Mouse (Mus musculus) embryonic facial prominence, embryonic 11.5 days (tissue): ENCODE measurements at regions not wholly inside any gene's neighbourhood (a gene's known extent, or its start where the extent isn't known, plus 50 kb on each side); places are given as distances from the start of the nearest gene placed in this dataset.

Source experiments
- ATAC-seq: fragments of 200-750 bp; cut with Nextera tagmentation; replicated peaks from 2 replicates; pipeline ENCODE4 v1.8.0; 2017; ENCODE audit warnings: low read depth; ENCODE audit not compliant: insufficient number of reproducible peaks, low FRiP score, low TSS enrichment
- DNase-seq: peaks from one replicate; pipeline ENCODE4 v3.0.0-alpha.2; 2015; ENCODE audit warnings: low spot score
- H3K27ac ChIP-seq: fragments of 300-500 bp; sonication (generic); replicated peaks from 2 replicates; pipeline ENCODE4 v1.5.1; 2014; ENCODE audit warnings: mild to moderate bottlenecking, low read depth, low read length, control low read depth
- H3K27me3 ChIP-seq: fragments of 300-500 bp; sonication (generic); 2 replicates; pipeline ENCODE4 v1.6.1; 2014; ENCODE audit warnings: mild to moderate bottlenecking, low read length, moderate library complexity, mixed read lengths; ENCODE audit not compliant: control insufficient read depth, insufficient read depth
- H3K36me3 ChIP-seq: fragments of 300-500 bp; sonication (generic); replicated peaks from 2 replicates; pipeline ENCODE4 v1.6.1; 2014; ENCODE audit warnings: low read depth, mild to moderate bottlenecking, low read length, moderate library complexity, mixed read lengths; ENCODE audit not compliant: control insufficient read depth, insufficient read depth
- H3K4me1 ChIP-seq: fragments of 300-500 bp; sonication (generic); 2 replicates; pipeline ENCODE4 v1.6.1; 2014; ENCODE audit warnings: low read length, mixed read lengths; ENCODE audit not compliant: control insufficient read depth, insufficient read depth
- H3K4me2 ChIP-seq: fragments of 300-500 bp; sonication (generic); 2 replicates; pipeline ENCODE4 v1.6.1; 2014; ENCODE audit warnings: low read depth, mild to moderate bottlenecking, control low read depth, low read length, moderate library complexity
- H3K4me3 ChIP-seq: fragments of 300-500 bp; sonication (generic); 2 replicates; pipeline ENCODE4 v1.5.1; 2014; ENCODE audit warnings: low read depth, low read length, control low read depth
- H3K9ac ChIP-seq: fragments of 300-500 bp; sonication (generic); replicated peaks from 2 replicates; pipeline ENCODE4 v1.6.1; 2014; ENCODE audit warnings: mild to moderate bottlenecking, control low read depth, low read length
- H3K9me3 ChIP-seq: fragments of 300-500 bp; sonication (generic); replicated peaks from 2 replicates; pipeline ENCODE4 v1.6.1; 2016; ENCODE audit warnings: mild to moderate bottlenecking, low read length, inconsistent platforms, mixed read lengths; ENCODE audit not compliant: control insufficient read depth
- WGBS: fragments of 180-500 bp; shearing (Covaris S2); extraction: QIAGEN DNeasy Blood & Tissue Kit; methylation state at CpG from one replicate; pipeline ENCODE4 v1.1.7; 2014; 5-methylcytosine and 5-hydroxymethylcytosine counted together

DNA sequence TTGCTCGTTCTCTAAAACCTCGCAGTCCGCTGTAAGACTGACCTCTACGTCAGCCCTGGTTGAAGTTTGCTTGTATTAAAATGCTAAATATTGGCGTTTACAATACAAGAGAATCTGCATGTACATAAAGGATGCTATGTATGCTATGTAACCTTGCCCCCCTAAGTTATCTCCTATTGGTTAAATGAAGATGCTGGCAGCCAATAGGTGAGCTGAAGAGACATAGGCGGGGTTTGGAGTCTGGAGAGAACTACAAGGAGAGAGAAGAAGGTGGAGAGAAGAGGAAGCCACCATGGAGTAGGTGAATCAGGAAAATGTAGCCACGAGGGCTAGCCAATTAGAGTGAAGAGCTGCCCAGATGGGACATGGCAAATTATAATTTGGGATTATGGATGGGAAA is 214.0 kb upstream of the Amigo2 start:
- Histone ChIP-seq H3K9ac (no peak overlapping the region), H3K27ac (no peak overlapping the region), H3K4me2 (no peak overlapping the region), H3K4me3 (no peak overlapping the region), H3K27me3 (no peaks in the 10 kb centered on the region), H3K4me1 (no peaks in the 10 kb centered on the region), H3K9me3 (no peaks in the 10 kb centered on the region), H3K36me3 (no peaks in the 10 kb centered on the region)
- WGBS: 75% methylated on average over 7 of the region's 7 CpGs
- ATAC-seq: no peak
- DNase-seq: no peak

DNA sequence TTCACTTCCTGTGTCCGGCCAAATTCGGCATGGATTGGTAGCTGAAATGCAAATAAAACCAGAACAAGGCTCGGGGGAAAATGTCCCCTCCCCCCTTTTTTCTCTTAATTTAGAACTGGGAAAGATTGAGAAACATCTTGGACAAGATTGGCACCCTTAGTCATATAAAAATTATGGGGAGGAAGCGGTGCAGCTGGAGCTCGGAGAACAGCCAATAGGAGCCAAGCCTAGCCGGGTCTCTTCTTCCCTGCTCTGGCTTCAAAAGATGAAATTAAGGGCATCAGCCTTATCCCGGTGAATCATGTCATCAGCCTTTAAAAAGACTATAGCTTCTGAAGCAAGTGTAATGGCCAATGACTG is 213.3 kb upstream of the Amigo2 start:
- DNase-seq (no peak), ATAC-seq (no peak)
- Histone ChIP-seq H3K4me3 (no peak overlapping the region), H3K4me2 (no peak overlapping the region), H3K36me3 (no peaks in the 10 kb centered on the region), H3K9ac (no peak overlapping the region), H3K4me1 (no peaks in the 10 kb centered on the region), H3K9me3 (no peaks in the 10 kb centered on the region), H3K27me3 (no peaks in the 10 kb centered on the region), H3K27ac (no peak overlapping the region)
- WGBS: 84% methylated on average over 7 of the region's 7 CpGs

DNA sequence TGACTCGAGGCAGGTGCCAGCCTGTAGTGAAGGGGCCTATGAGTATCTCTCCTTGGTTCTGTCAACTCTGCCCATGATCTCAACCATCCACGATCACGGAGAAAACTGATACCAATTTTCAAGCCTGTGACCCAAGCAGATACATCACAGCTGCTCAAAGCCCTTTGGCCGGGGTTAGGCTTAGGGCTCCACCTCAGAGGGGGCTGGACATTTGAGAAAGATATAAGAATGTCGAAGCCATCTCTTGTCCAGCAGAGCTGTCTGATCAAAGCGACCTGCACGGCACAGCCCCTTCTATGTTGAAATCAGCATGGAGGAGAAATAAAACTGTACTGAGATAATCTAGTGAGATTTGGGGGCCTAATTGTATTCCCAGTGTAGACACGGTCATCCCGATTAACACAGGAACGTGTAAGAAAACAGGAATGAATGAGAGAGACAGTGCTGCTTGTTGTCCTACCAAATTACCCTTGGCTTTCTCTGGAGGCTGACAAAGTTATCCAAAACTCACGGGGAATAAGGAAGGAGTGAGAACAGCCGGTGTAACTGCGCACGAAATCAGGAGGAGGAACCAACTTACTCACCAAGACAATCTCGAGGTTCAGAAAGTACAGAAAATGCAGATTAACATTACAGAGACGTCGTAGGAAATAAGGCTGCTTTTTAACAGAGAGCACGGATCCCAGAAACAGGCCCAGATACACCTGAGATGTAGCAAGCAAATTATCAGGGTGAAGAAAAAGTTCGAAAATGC is 212.7 kb upstream of the Amigo2 start:
- no peaks in the 10 kb centered on the region for H3K27me3 ChIP-seq
- no peaks in the 10 kb centered on the region for H3K4me1 ChIP-seq
- H3K9ac ChIP-seq: no peak overlapping the region
- ATAC-seq (no peak), DNase-seq (no peak)
- H3K4me3 ChIP-seq: no peak overlapping the region
- H3K36me3 ChIP-seq: no peaks in the 10 kb centered on the region
- no peak overlapping the region for H3K4me2 ChIP-seq
- H3K27ac ChIP-seq: no peak overlapping the region
- H3K9me3 ChIP-seq: no peaks in the 10 kb centered on the region
- WGBS: 85% methylated on average over 19 of the region's 19 CpGs

DNA sequence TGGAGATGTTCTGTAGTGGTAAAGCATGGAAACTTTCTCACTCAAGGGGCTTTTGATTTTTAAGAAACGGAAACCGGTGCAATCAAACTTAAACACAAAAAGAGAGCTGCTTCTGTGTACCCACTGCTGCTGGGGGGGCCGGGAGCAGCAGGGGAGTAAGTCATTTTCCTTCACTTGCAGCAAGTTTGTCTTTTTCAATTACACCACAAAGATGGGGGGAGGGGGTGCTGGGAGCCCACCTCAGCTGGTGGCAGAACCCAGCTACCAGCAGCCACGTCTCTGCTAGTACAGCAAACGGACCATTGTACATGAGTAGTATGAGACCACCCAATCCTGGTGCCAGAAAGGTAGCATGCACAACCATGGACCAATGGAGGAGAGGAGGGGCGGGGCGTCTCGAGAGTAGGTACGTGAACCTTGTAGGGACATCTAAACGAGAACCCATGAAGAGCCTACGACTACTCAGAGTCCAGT is 211.7 kb upstream of the Amigo2 start:
- Histone ChIP-seq H3K4me2 (no peak overlapping the region), H3K4me3 (no peak overlapping the region), H3K4me1 (no peaks in the 10 kb centered on the region), H3K9me3 (no peaks in the 10 kb centered on the region), H3K9ac (no peak overlapping the region), H3K36me3 (no peaks in the 10 kb centered on the region), H3K27me3 (no peaks in the 10 kb centered on the region), H3K27ac (no peak overlapping the region)
- 58% methylated on average over 11 of the region's 11 CpGs for WGBS
- ATAC-seq: no peak
- no peak for DNase-seq

DNA sequence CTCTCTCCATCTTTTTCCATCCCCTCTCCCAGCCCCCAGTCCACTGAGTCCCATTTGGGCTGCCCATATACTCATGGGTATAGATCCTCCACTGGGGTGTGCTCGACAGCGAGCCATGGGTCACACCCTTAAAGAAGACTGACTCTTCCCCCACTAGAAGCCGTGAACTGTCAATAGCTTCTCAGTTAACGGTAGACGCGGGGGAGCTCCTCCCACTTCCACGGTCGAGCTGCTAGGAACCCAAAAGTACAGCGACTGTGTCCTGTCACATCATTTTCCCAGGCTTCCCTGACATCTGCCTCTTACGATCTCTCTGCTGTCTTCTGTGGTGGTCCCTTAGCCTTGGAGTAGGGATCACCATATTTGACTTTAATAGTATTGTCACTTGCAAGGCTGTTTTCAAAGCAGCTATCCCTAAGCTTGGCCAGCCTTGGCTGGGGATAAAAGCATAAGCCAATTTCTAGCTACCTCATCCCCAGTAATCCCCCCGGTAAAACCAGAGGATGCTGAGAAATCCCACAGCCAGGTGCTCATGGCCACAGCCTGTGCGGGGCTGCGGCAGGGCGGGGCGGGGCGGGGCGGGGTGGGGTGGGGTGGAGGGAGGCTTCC is 211.2 kb upstream of the Amigo2 start:
- Histone ChIP-seq H3K4me2 (no peak overlapping the region), H3K4me3 (no peak overlapping the region), H3K27ac (no peak overlapping the region), H3K36me3 (no peaks in the 10 kb centered on the region), H3K27me3 (no peaks in the 10 kb centered on the region), H3K9ac (no peak overlapping the region), H3K4me1 (no peaks in the 10 kb centered on the region), H3K9me3 (no peaks in the 10 kb centered on the region)
- ATAC-seq (no peak), DNase-seq (no peak)
- WGBS: 57% methylated on average over 17 of the region's 17 CpGs

DNA sequence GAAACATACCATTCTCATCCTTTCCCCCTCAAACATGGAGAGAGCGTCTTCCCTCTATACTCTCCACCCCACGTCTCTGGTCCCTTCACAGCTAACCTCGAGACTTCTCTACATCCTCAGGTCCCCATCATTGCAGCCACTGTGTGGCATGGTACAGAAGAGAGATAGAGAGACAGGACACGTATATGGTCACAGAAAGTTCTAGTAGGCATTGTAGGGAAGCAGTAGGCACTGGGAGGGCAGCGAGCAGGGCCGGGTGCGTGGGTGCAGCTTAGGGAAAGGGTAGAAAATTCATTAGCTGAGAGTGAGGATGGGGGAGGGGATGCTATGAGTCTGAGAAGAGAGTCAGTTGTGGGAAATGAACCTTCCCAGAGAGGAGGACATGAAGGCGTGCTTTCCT is 210.4 kb upstream of the Amigo2 start:
- ATAC-seq (no peak), DNase-seq (no peak)
- WGBS: 80% methylated on average over 8 of the region's 8 CpGs
- Histone ChIP-seq H3K4me1 (no peaks in the 10 kb centered on the region), H3K27ac (no peak overlapping the region), H3K4me3 (no peak overlapping the region), H3K27me3 (no peaks in the 10 kb centered on the region), H3K4me2 (no peak overlapping the region), H3K9ac (no peak overlapping the region), H3K9me3 (no peaks in the 10 kb centered on the region), H3K36me3 (no peaks in the 10 kb centered on the region)

DNA sequence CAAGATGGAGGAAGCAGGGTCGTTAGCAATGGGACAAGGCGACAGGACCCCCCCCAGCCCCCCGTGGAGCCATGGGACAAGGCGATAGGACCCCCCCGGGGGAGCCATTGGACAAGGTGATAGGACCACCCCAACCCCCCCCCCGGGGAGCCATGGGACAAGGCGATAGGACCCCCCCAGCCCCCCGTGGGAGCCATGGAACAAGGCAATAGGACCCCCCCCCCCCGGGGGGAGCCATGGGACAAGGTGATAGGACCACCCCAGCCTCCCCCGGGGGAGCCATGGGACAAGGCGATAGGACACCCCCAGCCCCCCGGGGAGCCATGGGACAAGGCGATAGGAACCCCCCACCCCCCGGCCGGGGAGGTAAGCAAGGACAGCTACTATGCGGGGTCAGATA is 209.9 kb upstream of the Amigo2 start:
- H3K36me3 ChIP-seq: no peaks in the 10 kb centered on the region
- DNase-seq: no peak
- H3K4me3 ChIP-seq: no peak overlapping the region
- no peaks in the 10 kb centered on the region for H3K4me1 ChIP-seq
- ATAC-seq: no peak
- H3K27ac ChIP-seq: no peak overlapping the region
- WGBS: 92% methylated on average over 15 of the region's 16 CpGs
- H3K9ac ChIP-seq: no peak overlapping the region
- H3K4me2 ChIP-seq: no peak overlapping the region
- H3K9me3 ChIP-seq: no peaks in the 10 kb centered on the region
- H3K27me3 ChIP-seq: no peaks in the 10 kb centered on the region

DNA sequence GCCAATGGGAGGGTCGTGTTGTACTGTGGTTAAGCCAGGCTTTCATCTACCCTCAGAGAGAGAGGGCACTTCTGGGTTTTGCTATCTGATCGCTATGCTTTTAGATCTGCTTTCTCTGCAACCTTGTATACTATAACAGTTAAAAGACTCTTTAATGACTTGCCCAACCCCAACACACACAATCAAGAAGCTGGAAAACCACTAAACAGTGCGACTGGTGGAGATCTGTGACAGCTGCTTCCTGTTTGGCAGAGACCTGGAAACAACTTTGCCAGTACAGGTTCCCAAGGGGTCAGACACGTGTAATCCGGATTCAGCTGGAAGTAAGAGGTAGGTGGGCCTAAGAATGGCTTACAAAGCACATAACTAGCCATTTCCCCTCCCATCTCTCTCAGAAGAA is 208.6 kb upstream of the Amigo2 start:
- 51% methylated on average over 5 of the region's 5 CpGs for WGBS
- Histone ChIP-seq H3K4me2 (no peak overlapping the region), H3K9me3 (no peaks in the 10 kb centered on the region), H3K36me3 (no peaks in the 10 kb centered on the region), H3K4me1 (no peaks in the 10 kb centered on the region), H3K9ac (no peak overlapping the region), H3K27ac (no peak overlapping the region), H3K4me3 (no peak overlapping the region), H3K27me3 (no peaks in the 10 kb centered on the region)
- ATAC-seq (no peak), DNase-seq (peak; percentile 34)
